Mouse (Mus musculus) liver, postnatal 0 days (tissue): Measurements from ENCODE around the gene Galntl5. TPM values are rescaled to one million over a fixed set of nuclear protein-coding genes. Genes with fewer than 3 reads are reported as not detected.
A peak's percentile ranks its signal among the peaks of the same experiment; 100 is the strongest.
"Not testable (repeated sequence)": the region's sequence is repeated elsewhere in the genome, so short reads cannot be mapped to it uniquely, and the experiment has no call there.

Experiments
- ATAC-seq: fragments of 200-750 bp; cut with Nextera tagmentation; 2 replicates; pipeline ENCODE4 v1.8.0; 2017; ENCODE audit warnings: mild to moderate bottlenecking, moderate library complexity
- DNase-seq: peaks from one replicate; pipeline ENCODE4 v3.0.0-alpha.2; 2016
- H3K27ac ChIP-seq: fragments of 300-500 bp; sonication (generic); 2 replicates; pipeline ENCODE4 v1.5.1; 2014; ENCODE audit warnings: antibody characterized with exemption, moderate library complexity, mild to moderate bottlenecking, low read depth
- H3K27me3 ChIP-seq: fragments of 300-500 bp; sonication (generic); 2 replicates; pipeline ENCODE4 v1.6.1; 2014; ENCODE audit warnings: low read length, control low read depth, mixed read lengths; ENCODE audit not compliant: insufficient read depth
- H3K36me3 ChIP-seq: fragments of 300-500 bp; sonication (generic); replicated peaks from 2 replicates; pipeline ENCODE4 v1.6.1; 2014; ENCODE audit warnings: mild to moderate bottlenecking, control low read depth, low read length, moderate library complexity, mixed read lengths; ENCODE audit not compliant: insufficient read depth
- H3K4me1 ChIP-seq: fragments of 300-500 bp; sonication (generic); 2 replicates; pipeline ENCODE4 v1.6.1; 2014; ENCODE audit warnings: antibody characterized with exemption, mild to moderate bottlenecking, control low read depth; ENCODE audit not compliant: insufficient read depth
- H3K4me2 ChIP-seq: fragments of 300-500 bp; sonication (generic); 2 replicates; pipeline ENCODE4 v1.6.1; 2014; ENCODE audit warnings: low read depth, mild to moderate bottlenecking, low read length, moderate library complexity, mixed read lengths
- H3K4me3 ChIP-seq: fragments of 300-500 bp; sonication (generic); 2 replicates; pipeline ENCODE4 v1.5.1; 2014; ENCODE audit warnings: low read depth, low read length
- H3K9ac ChIP-seq: fragments of 300-500 bp; sonication (generic); replicated peaks from 2 replicates; pipeline ENCODE4 v1.6.1; 2014; ENCODE audit warnings: mild to moderate bottlenecking, moderate library complexity
- H3K9me3 ChIP-seq: fragments of 300-500 bp; sonication (generic); 2 replicates; pipeline ENCODE4 v1.6.1; 2016; ENCODE audit warnings: mild to moderate bottlenecking, control low read depth, low read length, mixed read lengths
- CTCF ChIP-seq: sonication (generic); IDR thresholded peaks from 2 replicates; pipeline ENCODE4 v1.5.1; 2016; ENCODE audit warnings: antibody characterized with exemption, low read depth
- EP300 ChIP-seq: IDR thresholded peaks from 2 replicates; pipeline ENCODE4 v1.6.1; 2016; ENCODE audit warnings: antibody characterized with exemption, low read depth, mild to moderate bottlenecking
- WGBS: fragments of 180-500 bp; shearing (Covaris S2); extraction: QIAGEN DNeasy Blood & Tissue Kit; methylation state at CpG from one replicate; pipeline ENCODE4 v1.1.7; 2014; ENCODE audit not compliant: insufficient replicate concordance; 5-methylcytosine and 5-hydroxymethylcytosine counted together
- polyA plus RNA-seq: library from polyadenylated mRNA; unstranded; fragments of >200 nt; fragmentation: Nextera tagmentation; extraction: Ambion mirVana; gene quantifications from 2 replicates; pipeline ENCODE4 v1.2.1, GENCODE M21; 2015

Gene Galntl5
- polyA plus RNA-seq, 1 experiment from 2014 or later: not detected

DNA sequence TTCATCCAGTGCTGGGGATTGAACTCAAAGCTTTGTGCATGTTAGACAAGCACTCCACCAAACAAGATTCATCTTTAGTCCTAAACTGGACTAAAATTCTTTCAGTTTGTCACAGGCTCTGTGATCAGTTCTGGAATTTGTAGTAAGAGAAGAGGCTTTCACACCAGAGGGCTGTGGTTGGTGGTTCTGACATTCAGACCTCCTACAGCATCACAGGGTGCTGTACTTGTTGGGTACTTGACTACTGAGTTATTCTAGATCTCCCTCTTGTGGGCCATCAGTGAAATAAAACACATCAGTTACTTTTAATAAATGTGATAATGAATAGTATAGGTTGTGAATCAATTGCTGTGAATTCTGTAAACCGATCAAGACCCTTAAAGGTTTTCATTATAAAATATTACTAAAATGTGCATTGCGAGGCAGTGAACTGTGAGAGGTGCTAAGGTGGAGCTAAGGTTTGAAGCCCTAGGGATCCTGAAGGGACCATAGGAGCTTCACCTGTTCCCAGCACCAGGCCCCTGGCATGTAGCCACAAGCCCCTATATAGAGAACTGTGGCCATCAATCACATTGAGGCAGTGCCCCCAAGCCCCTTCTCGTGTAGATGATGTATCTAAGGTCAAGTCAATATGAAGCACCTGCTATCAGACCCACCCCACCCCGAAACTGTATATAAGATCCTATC, 16.0 kb upstream of the Galntl5 start:
- H3K4me1 ChIP-seq: peaks cover 8% of the 10 kb centered on the region
- no peak for DNase-seq
- TF ChIP-seq EP300 (no peak), CTCF (peak; percentile 50)
- no peak overlapping the region for H3K4me2 ChIP-seq
- H3K4me3 ChIP-seq: no peak overlapping the region
- no peak overlapping the region for H3K9ac ChIP-seq
- no peaks in the 10 kb centered on the region for H3K36me3 ChIP-seq
- H3K27ac ChIP-seq: no peak overlapping the region
- no peaks in the 10 kb centered on the region for H3K27me3 ChIP-seq
- no peak for ATAC-seq
- WGBS: 72% methylated on average over 4 of the region's 4 CpGs
- no peaks in the 10 kb centered on the region for H3K9me3 ChIP-seq

DNA sequence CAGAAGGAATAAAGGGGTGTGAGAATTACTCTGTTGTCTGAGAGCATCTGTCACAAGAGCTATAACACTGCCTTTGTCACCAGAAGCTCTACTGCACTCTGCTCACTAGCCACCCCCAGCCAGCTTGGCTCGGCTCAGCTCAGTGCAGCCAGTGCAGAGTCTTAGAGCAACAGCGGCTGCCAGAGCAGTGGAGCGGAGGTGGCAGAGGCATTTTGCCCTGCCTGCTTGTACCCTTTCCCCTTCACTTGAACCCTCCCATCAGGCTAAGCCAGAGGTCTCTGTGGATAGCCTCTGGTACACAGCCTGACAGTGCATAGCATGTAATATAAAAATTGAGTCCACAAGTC, 15.5 kb upstream of the Galntl5 start:
- DNase-seq: no peak
- Histone ChIP-seq H3K4me1 (peaks cover 8% of the 10 kb centered on the region), H3K9me3 (no peaks in the 10 kb centered on the region), H3K27ac (no peak overlapping the region), H3K27me3 (no peaks in the 10 kb centered on the region), H3K4me2 (no peak overlapping the region), H3K4me3 (no peak overlapping the region), H3K9ac (no peak overlapping the region), H3K36me3 (no peaks in the 10 kb centered on the region)
- no peak for TF ChIP-seq CTCF
- ATAC-seq: no peak
- WGBS: 82% methylated on average over 3 of the region's 3 CpGs

DNA sequence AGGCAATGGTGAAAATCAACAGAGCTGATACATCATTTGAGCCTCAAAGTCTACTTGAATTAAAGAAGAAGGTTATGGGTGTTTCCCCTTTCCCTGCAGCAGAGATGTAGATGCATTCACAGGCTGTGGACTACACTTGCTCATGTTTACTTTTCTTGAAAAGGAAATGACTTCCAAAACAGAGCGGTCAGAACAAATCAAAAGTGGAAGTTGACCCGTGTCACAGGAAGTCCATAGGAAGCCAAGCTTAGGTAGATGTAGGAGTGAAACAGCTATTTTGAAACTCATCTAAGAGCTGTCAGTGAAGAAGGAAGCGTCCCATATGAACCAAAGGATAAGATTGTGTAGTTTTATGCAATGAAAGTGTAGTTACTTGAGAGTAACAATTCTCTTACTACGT, 14.6 kb upstream of the Galntl5 start:
- Histone ChIP-seq H3K4me2 (0 out of 2 replicates have a peak overlapping the region, but pooled peaks have one; percentile 9), H3K4me3 (no peak overlapping the region), H3K27me3 (no peaks in the 10 kb centered on the region), H3K27ac (no peak overlapping the region), H3K9ac (no peak overlapping the region), H3K4me1 (peaks cover 8% of the 10 kb centered on the region), H3K9me3 (no peaks in the 10 kb centered on the region), H3K36me3 (no peaks in the 10 kb centered on the region)
- no peak for ATAC-seq
- WGBS: 26% methylated on average over 4 of the region's 4 CpGs
- TF ChIP-seq EP300 (no peak), CTCF (no peak)
- no peak for DNase-seq

DNA sequence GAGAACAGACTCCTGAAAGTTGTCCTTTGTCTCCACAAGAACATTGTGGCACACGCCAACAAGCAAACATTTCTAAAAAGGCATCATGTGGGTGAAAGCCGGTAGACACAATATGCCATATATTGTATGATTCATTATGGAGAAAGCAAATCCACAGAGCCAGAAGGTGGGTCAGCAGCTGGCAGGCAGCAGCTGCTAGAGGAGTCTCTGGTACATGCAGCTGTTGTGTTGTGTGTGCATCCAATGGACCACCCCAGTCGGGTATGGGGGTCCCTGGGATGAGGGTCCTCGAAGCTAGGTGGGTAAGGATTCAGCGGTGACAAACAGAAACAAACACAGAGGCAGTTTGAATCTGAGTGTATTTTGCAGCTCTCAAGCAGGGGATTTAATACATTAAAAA, 3.3 kb upstream of the Galntl5 start:
- H3K27ac ChIP-seq, H3K27me3 ChIP-seq, H3K36me3 ChIP-seq, H3K9ac ChIP-seq, H3K9me3 ChIP-seq, H3K4me2 ChIP-seq, ATAC-seq, H3K4me1 ChIP-seq, H3K4me3 ChIP-seq, DNase-seq: not testable (repeated sequence)
- WGBS: 75% methylated on average over 5 of the region's 5 CpGs

DNA sequence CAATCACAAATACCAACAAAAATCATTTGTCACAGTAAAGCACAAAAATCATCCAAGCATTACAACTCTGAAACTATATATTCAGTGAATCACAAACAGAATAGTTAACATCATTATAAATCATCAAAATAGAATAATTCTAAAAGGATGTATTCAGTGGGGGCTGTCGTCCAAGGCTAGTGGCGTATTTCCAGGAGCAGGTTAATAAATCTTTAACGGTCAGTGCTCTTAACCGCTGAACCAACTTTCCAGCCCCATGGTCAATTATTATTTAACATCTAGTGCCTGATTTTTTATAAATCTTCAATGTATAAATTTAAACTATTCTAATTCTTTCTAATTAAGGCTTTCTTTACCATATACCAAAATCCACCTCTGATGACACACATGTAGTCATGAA, 2.7 kb upstream of the Galntl5 start:
- ATAC-seq: not testable (repeated sequence)

DNA sequence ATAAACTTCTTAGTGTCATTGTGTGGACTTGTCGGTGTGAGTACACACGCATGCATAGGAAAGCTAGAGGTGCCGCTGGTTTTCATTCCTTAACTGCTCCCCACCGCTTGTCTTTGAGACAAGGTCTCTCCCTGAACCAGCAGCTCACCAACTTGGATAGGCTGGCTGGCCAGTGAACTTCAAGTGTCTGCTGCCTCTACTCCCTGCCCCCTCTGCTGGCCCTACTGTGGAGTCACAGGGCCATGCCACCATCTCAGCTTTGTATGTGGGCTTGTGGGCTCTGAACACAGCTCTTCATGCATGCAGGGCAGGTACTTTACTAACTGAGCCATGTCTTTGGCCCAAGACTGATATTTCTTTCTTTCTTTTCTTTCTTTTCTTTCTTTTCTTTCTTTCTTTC, 2.0 kb upstream of the Galntl5 start:
- no peak overlapping the region for H3K27ac ChIP-seq
- H3K4me2 ChIP-seq: no peak overlapping the region
- ATAC-seq (no peak), DNase-seq (no peak)
- no peaks in the 10 kb centered on the region for H3K4me1 ChIP-seq
- no peaks in the 10 kb centered on the region; the same call in 1 of the 2 replicates for H3K9me3 ChIP-seq
- no peak overlapping the region for H3K4me3 ChIP-seq
- 86% methylated on average over 4 of the region's 4 CpGs for WGBS
- no peak overlapping the region for H3K9ac ChIP-seq
- TF ChIP-seq CTCF (peak; percentile 42; the same call in 1 of the 2 replicates), EP300 (no peak)
- H3K27me3 ChIP-seq: no peaks in the 10 kb centered on the region
- no peaks in the 10 kb centered on the region for H3K36me3 ChIP-seq

More for the DNA sequence above, 2.7 kb upstream of the Galntl5 start:
- WGBS: 82% methylated on average over 4 of the region's 4 CpGs
- H3K9ac ChIP-seq, H3K27ac ChIP-seq, H3K4me1 ChIP-seq, H3K36me3 ChIP-seq, H3K27me3 ChIP-seq, H3K9me3 ChIP-seq, H3K4me2 ChIP-seq, H3K4me3 ChIP-seq, DNase-seq: not testable (repeated sequence)

DNA sequence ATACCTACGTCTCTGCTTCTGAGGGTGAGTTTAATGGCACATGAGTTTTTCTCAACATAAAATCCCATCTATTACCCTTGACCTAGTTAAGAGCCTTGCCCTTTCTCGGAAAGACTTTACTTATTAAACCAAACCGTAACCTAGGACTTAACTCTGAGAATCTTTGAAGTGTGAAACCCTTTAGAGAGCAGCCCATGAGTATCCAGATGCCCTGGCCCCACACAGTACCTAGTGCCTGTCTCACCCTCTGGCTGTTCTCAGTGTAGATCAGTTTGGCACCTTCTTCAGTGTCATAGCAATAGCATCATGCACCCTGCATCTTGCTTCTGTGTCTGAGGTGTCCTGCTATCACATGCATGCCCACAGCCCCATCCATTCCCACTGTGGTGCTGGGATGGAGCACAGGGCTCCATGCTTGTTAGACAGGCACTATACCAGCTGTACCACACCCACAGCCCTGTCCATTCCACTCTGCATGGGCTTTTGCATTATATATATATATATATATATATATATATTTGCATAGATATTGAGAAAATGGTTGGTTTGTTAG, 1.2 kb upstream of the Galntl5 start:
- H3K4me2 ChIP-seq: no peak overlapping the region
- TF ChIP-seq CTCF (no peak), EP300 (no peak)
- H3K4me3 ChIP-seq: no peak overlapping the region
- no peaks in the 10 kb centered on the region; the same call in 1 of the 2 replicates for H3K9me3 ChIP-seq
- no peak for DNase-seq
- H3K36me3 ChIP-seq: no peaks in the 10 kb centered on the region
- ATAC-seq: no peak
- no peak overlapping the region for H3K9ac ChIP-seq
- no peak overlapping the region for H3K27ac ChIP-seq
- H3K27me3 ChIP-seq: no peaks in the 10 kb centered on the region
- 80% methylated on average over 3 of the region's 3 CpGs for WGBS
- no peaks in the 10 kb centered on the region for H3K4me1 ChIP-seq
